Mouse (Mus musculus) liver, embryonic 16.5 days (tissue): ENCODE results near the gene Rorb. TPM values are rescaled to one million over a fixed set of nuclear protein-coding genes. Genes with fewer than 3 reads are reported as not detected.

ENCODE experiments used
- ATAC-seq: fragments of 200-750 bp; cut with Nextera tagmentation; 2 replicates; pipeline ENCODE4 v1.8.0; 2017; ENCODE audit warnings: low read depth, mild to moderate bottlenecking, moderate number of reproducible peaks, moderate library complexity
- H3K27ac ChIP-seq: fragments of 300-500 bp; sonication (generic); 2 replicates; pipeline ENCODE4 v1.5.1; 2014; ENCODE audit warnings: mild to moderate bottlenecking, low read length
- H3K27me3 ChIP-seq: fragments of 300-500 bp; sonication (generic); 2 replicates; pipeline ENCODE4 v1.6.1; 2014; ENCODE audit warnings: low read depth, low read length, mixed read lengths; ENCODE audit not compliant: control insufficient read depth, insufficient read depth
- H3K36me3 ChIP-seq: fragments of 300-500 bp; sonication (generic); 2 replicates; pipeline ENCODE4 v1.6.1; 2014; ENCODE audit warnings: mild to moderate bottlenecking; ENCODE audit not compliant: control insufficient read depth, insufficient read depth
- H3K4me1 ChIP-seq: fragments of 300-500 bp; sonication (generic); 2 replicates; pipeline ENCODE4 v1.6.1; 2014; ENCODE audit warnings: low read depth, low read length, mixed read lengths; ENCODE audit not compliant: control insufficient read depth
- H3K4me2 ChIP-seq: fragments of 300-500 bp; sonication (generic); 2 replicates; pipeline ENCODE4 v1.6.1; 2014; ENCODE audit warnings: low read depth, low read length, mixed read lengths
- H3K4me3 ChIP-seq: fragments of 300-500 bp; sonication (generic); 2 replicates; pipeline ENCODE4 v1.5.1; 2014; ENCODE audit warnings: low read depth, mild to moderate bottlenecking, low read length
- H3K9ac ChIP-seq: fragments of 300-500 bp; sonication (generic); 2 replicates; pipeline ENCODE4 v1.6.1; 2014; ENCODE audit warnings: low read depth, low read length
- H3K9me3 ChIP-seq: fragments of 300-500 bp; sonication (generic); replicated peaks from 2 replicates; pipeline ENCODE4 v1.6.1; 2016; ENCODE audit warnings: low read length; ENCODE audit not compliant: control insufficient read depth
- WGBS: fragments of 180-500 bp; shearing (Covaris S2); extraction: QIAGEN DNeasy Blood & Tissue Kit; methylation state at CpG from one replicate; pipeline ENCODE4 v1.1.7; 2014; ENCODE audit not compliant: insufficient replicate concordance; 5-methylcytosine and 5-hydroxymethylcytosine counted together
- polyA plus RNA-seq: library from polyadenylated mRNA; unstranded; fragments of >200 nt; fragmentation: Nextera tagmentation; extraction: Ambion mirVana; gene quantifications from 2 replicates; pipeline ENCODE4 v1.2.1, GENCODE M21; 2015

Rorb gene
- polyA plus RNA-seq, 1 experiment from 2014 or later, result 0.02 TPM

DNA sequence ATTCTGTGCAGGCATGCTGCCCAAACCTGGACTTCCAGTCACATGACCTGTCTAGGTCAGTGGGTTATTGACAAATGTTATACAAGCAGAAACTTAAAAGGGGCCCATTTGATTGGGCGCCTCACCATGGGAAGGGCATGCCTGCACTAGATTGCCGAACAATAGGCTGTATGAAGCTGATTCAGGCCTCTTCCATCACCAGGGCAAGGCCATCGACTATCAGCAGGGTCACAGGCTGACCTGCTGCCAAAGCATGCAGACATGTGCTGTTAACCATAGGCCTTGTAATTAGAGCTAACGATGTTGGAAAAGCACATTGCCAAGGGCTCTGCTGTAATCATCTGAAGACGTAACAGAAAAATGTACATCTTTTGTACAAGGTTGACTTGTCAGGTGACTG is 131.0 kb downstream of the Rorb start:
- WGBS, result 62% methylated on average over 5 of the region's 5 CpGs
- ATAC-seq, result no peak

DNA sequence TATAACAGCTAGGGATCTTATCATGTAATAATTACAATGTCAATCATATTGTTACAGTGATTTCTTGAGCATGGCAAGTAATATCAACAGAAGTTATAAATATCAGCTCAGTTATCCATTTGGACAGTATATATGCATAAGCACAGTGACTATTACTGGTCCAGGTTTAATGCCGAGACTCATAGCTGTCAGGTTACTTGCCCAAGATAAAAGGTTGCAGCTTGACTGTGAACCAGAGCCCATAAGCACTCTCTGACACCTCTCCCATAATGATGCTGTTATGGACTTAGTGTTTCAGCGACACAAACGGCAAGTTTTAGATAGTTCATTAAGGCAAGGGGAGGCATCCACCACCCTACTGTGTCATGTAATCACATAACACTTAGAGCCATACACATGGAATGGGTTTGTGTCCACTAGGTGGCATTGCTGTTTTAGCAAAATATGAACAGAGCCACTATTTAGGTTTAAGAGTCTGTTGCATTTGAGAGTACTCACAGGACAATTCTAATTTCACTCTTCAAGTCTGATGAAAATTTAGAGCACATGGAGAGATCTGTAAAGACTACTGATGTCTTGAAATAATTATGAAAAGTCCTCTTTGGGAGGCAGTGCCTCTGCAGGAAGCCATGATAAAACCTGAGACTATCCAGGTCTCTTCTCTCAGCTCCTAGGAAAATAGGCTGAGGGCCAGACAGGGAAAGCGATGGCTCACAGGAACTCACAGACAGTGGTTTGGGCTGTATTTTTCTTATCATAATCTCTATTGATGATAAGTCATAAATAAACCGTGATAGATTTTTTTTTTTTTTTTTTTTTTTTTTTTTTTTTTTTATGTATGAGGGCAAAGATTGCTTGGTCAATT is 136.0 kb downstream of the Rorb start:
- Histone ChIP-seq H3K4me3 (no peak overlapping the region), H3K36me3 (no peaks in the 10 kb centered on the region), H3K9ac (no peak overlapping the region), H3K27ac (no peak overlapping the region), H3K4me1 (no peaks in the 10 kb centered on the region), H3K27me3 (no peaks in the 10 kb centered on the region), H3K4me2 (no peak overlapping the region), H3K9me3 (no peaks in the 10 kb centered on the region)
- 41% methylated on average over 5 of the region's 5 CpGs for WGBS
- ATAC-seq, result no peak

More for the DNA sequence above, 131.0 kb downstream of the Rorb start:
- H3K9ac ChIP-seq, result no peak overlapping the region
- no peaks in the 10 kb centered on the region for H3K9me3 ChIP-seq
- H3K27me3 ChIP-seq, result no peaks in the 10 kb centered on the region
- no peak overlapping the region for H3K27ac ChIP-seq
- H3K4me2 ChIP-seq, result no peak overlapping the region
- no peaks in the 10 kb centered on the region for H3K36me3 ChIP-seq
- no peaks in the 10 kb centered on the region for H3K4me1 ChIP-seq
- H3K4me3 ChIP-seq, result no peak overlapping the region

DNA sequence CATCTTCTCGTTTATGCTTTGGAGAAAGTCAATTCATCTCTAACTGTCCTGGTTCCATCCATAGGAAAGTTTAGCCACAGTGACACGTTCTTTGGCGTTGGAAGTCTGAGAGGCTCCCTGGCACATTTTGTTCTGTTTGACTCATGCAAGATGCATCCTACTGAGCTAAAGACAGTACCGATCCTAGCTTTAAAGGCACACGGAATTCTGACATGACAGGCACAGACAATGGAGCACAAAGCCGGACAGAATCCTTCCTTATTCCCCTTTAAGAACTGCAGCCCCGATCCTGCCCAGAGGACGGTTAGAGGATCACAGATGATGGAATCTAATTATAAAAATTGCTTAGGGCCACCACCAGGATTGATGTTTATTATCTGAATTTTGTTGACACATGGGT is 141.6 kb downstream of the Rorb start:
- H3K9me3 ChIP-seq, result no peaks in the 10 kb centered on the region
- H3K4me3 ChIP-seq, result no peak overlapping the region
- H3K9ac ChIP-seq, result no peak overlapping the region
- no peak overlapping the region for H3K27ac ChIP-seq
- ATAC-seq, result no peak
- H3K4me1 ChIP-seq, result no peaks in the 10 kb centered on the region
- 56% methylated on average over 8 of the region's 8 CpGs for WGBS
- no peaks in the 10 kb centered on the region for H3K27me3 ChIP-seq
- no peaks in the 10 kb centered on the region for H3K36me3 ChIP-seq
- no peak overlapping the region for H3K4me2 ChIP-seq

DNA sequence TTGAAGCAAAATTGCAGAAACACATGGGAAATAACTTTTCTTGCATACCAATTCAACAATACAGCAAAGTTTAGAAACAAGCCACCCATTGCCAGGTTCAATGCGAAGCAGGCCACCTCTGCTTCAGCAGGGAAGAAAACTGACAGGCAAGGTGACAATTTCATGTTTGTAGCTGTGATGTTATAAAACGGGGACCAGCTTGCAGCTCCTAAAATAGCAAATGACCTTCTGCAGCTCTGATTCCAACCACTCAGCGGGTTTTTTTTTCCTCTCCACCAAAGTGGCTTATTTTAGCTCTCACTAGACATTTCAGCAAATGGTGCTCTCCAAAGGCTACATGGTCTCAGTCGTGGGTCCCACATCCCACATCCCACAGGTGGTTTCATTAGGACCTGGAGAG is 143.7 kb downstream of the Rorb start:
- Histone ChIP-seq H3K27me3 (no peaks in the 10 kb centered on the region), H3K4me3 (no peak overlapping the region), H3K4me1 (no peaks in the 10 kb centered on the region), H3K27ac (no peak overlapping the region), H3K36me3 (no peaks in the 10 kb centered on the region), H3K9ac (no peak overlapping the region), H3K9me3 (no peaks in the 10 kb centered on the region), H3K4me2 (no peak overlapping the region)
- 42% methylated on average over 4 of the region's 4 CpGs for WGBS
- ATAC-seq, result no peak

DNA sequence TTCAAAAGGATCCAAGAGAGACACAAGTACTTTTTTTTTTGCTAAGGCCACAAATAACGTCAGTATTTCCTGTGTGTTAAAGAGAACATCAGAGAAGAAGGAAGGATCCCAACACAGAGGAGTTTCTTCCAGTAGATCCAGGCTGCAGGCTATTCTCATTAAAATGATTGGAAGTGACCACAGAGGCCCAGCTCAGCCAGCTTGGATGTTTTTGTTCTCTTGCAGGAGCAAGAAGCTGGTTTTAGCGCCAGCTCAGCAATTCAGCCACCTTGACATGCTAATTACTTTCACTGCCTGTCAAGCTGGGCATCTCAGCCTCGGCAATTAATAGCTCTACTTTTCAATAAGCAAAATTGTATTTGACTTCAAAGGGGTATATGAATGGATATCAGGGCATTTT is 151.1 kb downstream of the Rorb start:
- no peak overlapping the region for H3K9ac ChIP-seq
- H3K9me3 ChIP-seq, result no peaks in the 10 kb centered on the region
- H3K4me3 ChIP-seq, result no peak overlapping the region
- no peak overlapping the region for H3K4me2 ChIP-seq
- no peaks in the 10 kb centered on the region for H3K4me1 ChIP-seq
- H3K36me3 ChIP-seq, result no peaks in the 10 kb centered on the region
- no peak overlapping the region for H3K27ac ChIP-seq
- 29% methylated on average over 3 of the region's 3 CpGs for WGBS
- ATAC-seq, result no peak
- H3K27me3 ChIP-seq, result no peaks in the 10 kb centered on the region

DNA sequence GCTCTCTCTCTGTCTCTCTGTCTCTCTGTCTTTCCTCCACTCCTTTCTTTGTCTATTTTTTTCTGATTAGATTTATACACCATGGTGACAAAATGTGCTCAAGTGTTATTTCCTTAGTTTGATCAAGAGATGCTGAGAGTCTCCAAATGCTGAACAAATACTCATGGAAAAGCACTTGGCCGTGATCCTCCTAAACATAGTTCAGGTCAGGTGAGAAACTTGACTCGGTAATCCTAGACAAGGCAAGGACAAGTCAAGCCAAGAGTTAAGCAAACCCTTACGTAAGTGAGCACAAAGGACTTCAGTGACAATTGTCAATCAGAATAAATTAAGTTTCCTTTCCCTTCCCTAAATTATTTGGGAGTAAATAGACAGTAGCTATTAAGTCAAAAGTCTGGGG is 158.2 kb downstream of the Rorb start:
- WGBS, result 63% methylated on average over 3 of the region's 3 CpGs
- Histone ChIP-seq H3K9me3 (no peaks in the 10 kb centered on the region), H3K9ac (no peak overlapping the region), H3K4me2 (no peak overlapping the region), H3K4me3 (no peak overlapping the region), H3K27me3 (no peaks in the 10 kb centered on the region), H3K36me3 (no peaks in the 10 kb centered on the region), H3K27ac (no peak overlapping the region), H3K4me1 (no peaks in the 10 kb centered on the region)
- no peak for ATAC-seq

DNA sequence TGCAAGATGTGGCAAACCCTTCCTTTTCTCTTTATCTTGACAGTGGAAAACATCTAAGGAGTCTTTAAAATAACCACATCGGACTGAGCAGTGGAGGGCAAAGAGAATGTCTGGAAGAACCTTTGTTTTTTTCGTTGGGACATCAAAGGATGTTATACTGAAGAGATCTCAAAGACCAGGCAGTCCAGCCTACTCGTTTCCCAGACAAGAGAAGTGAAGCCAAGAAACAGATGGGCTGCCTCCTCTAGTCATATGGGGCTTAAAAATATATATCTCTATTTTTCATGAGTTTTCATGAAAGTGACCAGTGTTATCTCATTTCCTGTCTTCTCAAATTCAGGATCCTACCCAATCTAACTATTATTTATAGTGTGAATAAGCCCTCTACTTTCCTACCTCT is 163.8 kb downstream of the Rorb start:
- no peak overlapping the region for H3K4me3 ChIP-seq
- WGBS, result 29% methylated on average over 3 of the region's 3 CpGs
- ATAC-seq, result no peak

DNA sequence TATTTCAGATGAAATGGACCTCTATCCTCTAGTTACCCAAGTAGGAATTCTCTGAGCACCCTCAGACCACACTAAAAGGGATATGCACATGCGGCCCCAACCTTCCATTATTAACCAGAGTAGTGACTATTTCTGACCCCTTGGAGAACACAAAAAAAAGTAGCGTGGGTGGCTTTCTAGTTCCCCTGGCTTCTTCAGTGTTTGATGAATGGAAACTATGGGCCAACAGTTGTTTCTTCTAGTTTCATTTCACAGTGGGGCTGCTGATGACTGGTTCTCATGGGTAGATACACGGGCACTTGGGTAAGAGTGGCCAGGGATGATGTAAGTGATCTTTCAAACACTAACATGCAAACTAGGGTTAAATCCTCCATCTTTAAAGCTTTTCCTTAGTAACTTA is 165.7 kb downstream of the Rorb start:
- H3K27ac ChIP-seq, result no peak overlapping the region
- no peaks in the 10 kb centered on the region for H3K9me3 ChIP-seq
- H3K9ac ChIP-seq, result no peak overlapping the region
- H3K4me1 ChIP-seq, result no peaks in the 10 kb centered on the region
- no peaks in the 10 kb centered on the region for H3K36me3 ChIP-seq
- no peak overlapping the region for H3K4me2 ChIP-seq
- no peak for ATAC-seq
- H3K4me3 ChIP-seq, result no peak overlapping the region
- 57% methylated on average over 3 of the region's 3 CpGs for WGBS
- no peaks in the 10 kb centered on the region for H3K27me3 ChIP-seq

More for the DNA sequence above, 163.8 kb downstream of the Rorb start:
- no peaks in the 10 kb centered on the region for H3K9me3 ChIP-seq
- no peaks in the 10 kb centered on the region for H3K36me3 ChIP-seq
- H3K9ac ChIP-seq, result no peak overlapping the region
- H3K4me2 ChIP-seq, result no peak overlapping the region
- H3K4me1 ChIP-seq, result no peaks in the 10 kb centered on the region
- H3K27ac ChIP-seq, result no peak overlapping the region
- no peaks in the 10 kb centered on the region for H3K27me3 ChIP-seq

DNA sequence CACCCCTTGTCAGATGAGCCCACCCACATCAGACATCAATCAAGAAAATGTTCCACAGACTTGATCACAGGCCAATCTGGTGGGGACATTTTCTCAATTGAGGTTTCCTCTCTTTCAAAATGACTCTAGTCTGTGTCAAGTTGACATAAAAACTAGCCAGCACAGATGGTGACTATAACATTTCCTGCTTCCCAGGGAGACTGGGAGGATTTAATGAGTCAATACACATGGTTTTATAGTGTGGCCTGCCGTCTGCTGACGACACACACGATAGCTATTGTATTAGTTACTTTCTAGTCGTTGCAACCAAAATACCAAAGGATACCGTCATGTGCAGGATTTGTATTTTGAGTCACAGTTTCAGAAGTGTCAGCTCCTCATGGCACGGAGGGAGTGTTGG is 169.6 kb downstream of the Rorb start:
- no peaks in the 10 kb centered on the region for H3K36me3 ChIP-seq
- no peak overlapping the region for H3K4me3 ChIP-seq
- no peak overlapping the region for H3K4me2 ChIP-seq
- no peak for ATAC-seq
- H3K27me3 ChIP-seq, result no peaks in the 10 kb centered on the region
- no peak overlapping the region for H3K9ac ChIP-seq
- H3K27ac ChIP-seq, result no peak overlapping the region
- 46% methylated on average over 6 of the region's 6 CpGs for WGBS
- H3K4me1 ChIP-seq, result no peaks in the 10 kb centered on the region
- no peaks in the 10 kb centered on the region for H3K9me3 ChIP-seq
